Comparison of ENCODE assay signal across 15 mouse cellular contexts in the genomic region with DNA sequence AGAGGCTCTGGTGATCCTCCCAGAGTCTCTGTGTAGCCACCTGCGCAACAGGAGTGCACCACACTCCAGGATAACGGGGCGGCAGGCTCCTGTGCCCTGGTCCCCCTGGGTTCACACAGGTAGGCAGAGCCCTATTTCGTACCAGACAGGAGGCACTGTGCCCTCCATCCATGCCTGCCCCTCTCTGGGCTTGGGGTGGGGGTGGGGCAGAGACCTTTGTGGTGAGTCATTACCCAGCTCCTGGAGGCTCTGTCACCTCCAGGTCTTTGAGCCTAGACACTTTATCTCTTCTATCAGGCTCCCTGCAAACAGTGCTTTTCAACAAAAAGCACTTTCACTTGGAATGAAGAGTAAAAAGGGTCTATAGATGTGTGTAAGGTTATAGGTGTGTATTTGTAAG. TPM values are rescaled to one million over a fixed set of nuclear protein-coding genes. Genes with fewer than 3 reads are reported as not detected.
A peak's percentile ranks its signal among the peaks of the same experiment; 100 is the strongest.
DNase-seq lines count a peak whose midpoint lies in the region; ATAC-seq and TF ChIP-seq lines count a peak whose summit lies in the region.
"Had no signal": no experiment of that assay in that cellular context is flagged by ENCODE, and none has a peak within 500 bp of the region (broad histone marks: within the 10 kb centered on the region; RNA-seq: fewer than 3 reads in every experiment).

No protein-coding gene starts in this region.

- H3K36me3 ChIP-seq in heart, embryonic 11.5 days (ENCODE audit: control insufficient read depth, insufficient read depth, low read length), result no peaks in the 10 kb centered on the region
- H3K36me3 ChIP-seq in liver, embryonic 11.5 days (ENCODE audit: control insufficient read depth, insufficient read depth, low read length), result no peaks in the 10 kb centered on the region
- H3K36me3 ChIP-seq in intestine, postnatal 0 days (ENCODE audit: control insufficient read depth, insufficient read depth), result no peaks in the 10 kb centered on the region
- H3K36me3 ChIP-seq in small intestine, adult 2 months (ENCODE audit: control insufficient read depth, insufficient read depth, low read length), result peaks cover 9% of the 10 kb centered on the region
- H3K36me3 ChIP-seq: limb, embryonic 13.5 days had no signal

- peak overlapping the region; percentile 37 for H3K4me2 ChIP-seq in heart, embryonic 11.5 days
- H3K4me2 ChIP-seq in liver, embryonic 11.5 days, result peak overlapping the region; percentile 43
- H3K4me2 ChIP-seq in intestine, postnatal 0 days (replicated peaks; ENCODE audit: low read depth), result peak overlapping the region; percentile 49

- no peak overlapping the region for H3K27ac ChIP-seq in heart, embryonic 11.5 days (ENCODE audit: low read depth, low read length)
- no peak overlapping the region for H3K27ac ChIP-seq in liver, embryonic 11.5 days (ENCODE audit: low read depth, low read length)
- H3K27ac ChIP-seq in intestine, postnatal 0 days (ENCODE audit: low read depth, low read length), result no peak overlapping the region
- no peak overlapping the region for H3K27ac ChIP-seq in small intestine, adult 2 months (ENCODE audit: insufficient read depth, low read depth, low read length)
- H3K27ac ChIP-seq: limb, embryonic 13.5 days had no signal

- ATAC-seq in heart, embryonic 11.5 days (replicated peaks; ENCODE audit: insufficient number of reproducible peaks, low FRiP score, low TSS enrichment), result no peak
- ATAC-seq in liver, embryonic 11.5 days (replicated peaks; ENCODE audit: low FRiP score), result no peak
- ATAC-seq in intestine, postnatal 0 days, result no peak

- H3K9me3 ChIP-seq in heart, embryonic 11.5 days (replicated peaks; ENCODE audit: control insufficient read depth, low read length), result no peaks in the 10 kb centered on the region
- H3K9me3 ChIP-seq in liver, embryonic 11.5 days (ENCODE audit: control insufficient read depth, low read length), result no peaks in the 10 kb centered on the region
- H3K9me3 ChIP-seq in intestine, postnatal 0 days (ENCODE audit: control insufficient read depth), result no peaks in the 10 kb centered on the region
- H3K9me3 ChIP-seq: limb, embryonic 13.5 days had no signal

- 12% methylated on average over 4 of the region's 4 CpGs for WGBS in heart, embryonic 11.5 days (ENCODE audit: insufficient replicate concordance)
- 27% methylated on average over 4 of the region's 4 CpGs for WGBS in liver, embryonic 11.5 days
- WGBS in intestine, postnatal 0 days, result 23% methylated on average over 4 of the region's 4 CpGs
- WGBS in small intestine, adult 2 months, result 42% methylated on average over 4 of the region's 4 CpGs

- no peak for TF ChIP-seq CTCF in intestine, postnatal 0 days (IDR thresholded peaks at IDR 0.05; ENCODE audit: low read depth)
- TF ChIP-seq CTCF in small intestine, adult 2 months (IDR thresholded peaks at IDR 0.05; ENCODE audit: extremely low read depth, insufficient read length, insufficient replicate concordance, low read depth, low read length), result no peak

- intact Hi-C loops in heart, postnatal 14 days (cut with DNase I), result no loop called here

- peaks cover 8% of the 10 kb centered on the region for H3K4me1 ChIP-seq in heart, embryonic 11.5 days (ENCODE audit: control insufficient read depth, insufficient read depth, low read length)
- H3K4me1 ChIP-seq in liver, embryonic 11.5 days (replicated peaks; ENCODE audit: control insufficient read depth, insufficient read depth, low read length), result peaks cover 17% of the 10 kb centered on the region
- 0 out of 2 replicates have a peak, but pooled peaks cover 6% of the 10 kb centered on the region for H3K4me1 ChIP-seq in intestine, postnatal 0 days (replicated peaks; ENCODE audit: control insufficient read depth, insufficient read depth, low read length)
- peaks cover 3% of the 10 kb centered on the region for H3K4me1 ChIP-seq in small intestine, adult 2 months (ENCODE audit: control insufficient read depth, insufficient read depth, insufficient read length, low read length)

- no peak overlapping the region; the same call in 1 of the 2 replicates for H3K9ac ChIP-seq in heart, embryonic 11.5 days (ENCODE audit: low read depth, low read length)
- peak overlapping the region; percentile 35; the same call in 1 of the 2 replicates for H3K9ac ChIP-seq in liver, embryonic 11.5 days (ENCODE audit: low read depth, low read length)
- no peak overlapping the region for H3K9ac ChIP-seq in intestine, postnatal 0 days (ENCODE audit: low read depth, low read length)
- H3K9ac ChIP-seq: limb, embryonic 13.5 days had no signal

- 0 out of 2 replicates have a peak, but pooled peaks cover 2% of the 10 kb centered on the region for H3K27me3 ChIP-seq in heart, embryonic 11.5 days (ENCODE audit: control insufficient read depth, insufficient read depth, low read length)
- no peaks in the 10 kb centered on the region for H3K27me3 ChIP-seq in liver, embryonic 11.5 days (replicated peaks; ENCODE audit: control insufficient read depth, insufficient read depth, low read length)
- no peaks in the 10 kb centered on the region for H3K27me3 ChIP-seq in intestine, postnatal 0 days (replicated peaks; ENCODE audit: control insufficient read depth, insufficient read depth, low read length)
- H3K27me3 ChIP-seq in small intestine, adult 2 months (ENCODE audit: control insufficient read depth, insufficient read depth, low read length), result no peaks in the 10 kb centered on the region

- no peak for DNase-seq in heart, postnatal 14 days
- no peak for DNase-seq in liver, embryonic 11.5 days (ENCODE audit: low spot score)
- DNase-seq in liver, result no peak
- DNase-seq in cerebellum, adult 18-20 months, result no peak
- no peak for DNase-seq in urinary bladder, postnatal 4 days (ENCODE audit: low spot score in 2 of 2)
- DNase-seq: adrenal gland, adult 8-10 months; cerebellum, adult 9-11 months; lung, postnatal 36 days; midbrain, embryonic 14.5 days; right cerebral cortex, postnatal 25 days had no signal

- no peak overlapping the region for H3K4me3 ChIP-seq in heart, embryonic 11.5 days (ENCODE audit: low read depth, low read length)
- H3K4me3 ChIP-seq in liver, embryonic 11.5 days (ENCODE audit: low read depth, low read length), result peak overlapping the region; percentile 11; the same call in 1 of the 2 replicates
- no peak overlapping the region; the same call in 1 of the 2 replicates for H3K4me3 ChIP-seq in intestine, postnatal 0 days (ENCODE audit: low read depth, low read length)
- H3K4me3 ChIP-seq in small intestine, adult 2 months (ENCODE audit: low read depth, low read length), result peak overlapping the region; percentile 53
- H3K4me3 ChIP-seq: limb, embryonic 13.5 days had no signal

- TF ChIP-seq POLR2A in small intestine, adult 2 months (IDR thresholded peaks at IDR 0.05; ENCODE audit: low read depth, low read length), result no peak

RNA-seq across cellular contexts. Expression of a gene that starts 7.4 kb away (rescaled TPM):
- 0.42 and 0.44 TPM in 2 replicates for polyA plus RNA-seq in heart, embryonic 11.5 days (2014; fragmentation: Nextera tagmentation; extraction: Ambion mirVana)
- total RNA-seq in heart, postnatal 14 days (2021), result not detected
- polyA plus RNA-seq in liver, embryonic 11.5 days (2014; fragmentation: Nextera tagmentation; extraction: Ambion mirVana), result 4.2 and 4.9 TPM in 2 replicates
- 131 and 132 TPM in 2 replicates for polyA plus RNA-seq in intestine, postnatal 0 days (2015; fragmentation: Nextera tagmentation; extraction: Ambion mirVana)
- polyA plus RNA-seq in small intestine, adult 2 months (2012; rRNA removed), result 454 and 722 TPM in 2 replicates

RNA-seq across cellular contexts. Expression of a gene that starts 8.7 kb away (rescaled TPM):
- 0.66 and 1.0 TPM in 2 replicates for polyA plus RNA-seq in heart, embryonic 11.5 days (2014; fragmentation: Nextera tagmentation; extraction: Ambion mirVana)
- total RNA-seq in heart, postnatal 14 days (2021), result 1 to 10 TPM; 1.3 to 1.5 TPM
- polyA plus RNA-seq in liver, embryonic 11.5 days (2014; fragmentation: Nextera tagmentation; extraction: Ambion mirVana), result 0.48 and 0.52 TPM in 2 replicates
- polyA plus RNA-seq in intestine, postnatal 0 days (2015; fragmentation: Nextera tagmentation; extraction: Ambion mirVana), result 1.2 and 1.8 TPM in 2 replicates
- polyA plus RNA-seq in small intestine, adult 2 months (2012; rRNA removed), result 1.8 and 1.9 TPM in 2 replicates
- total RNA-seq: hematopoietic stem cell, adult 5-6 weeks had no signal

RNA-seq across cellular contexts. Expression of a gene that starts 20.3 kb away (rescaled TPM):
- polyA plus RNA-seq in heart, embryonic 11.5 days (2014; fragmentation: Nextera tagmentation; extraction: Ambion mirVana), result 2.8 and 5.0 TPM in 2 replicates
- total RNA-seq in heart, postnatal 14 days (2021), result 10 to 100 TPM in 1 of 2 experiments, 1 to 10 TPM in 1; 8.3 to 10.7 TPM
- polyA plus RNA-seq in liver, embryonic 11.5 days (2014; fragmentation: Nextera tagmentation; extraction: Ambion mirVana), result 0.52 and 1.2 TPM in 2 replicates
- 4.0 and 4.9 TPM in 2 replicates for polyA plus RNA-seq in intestine, postnatal 0 days (2015; fragmentation: Nextera tagmentation; extraction: Ambion mirVana)
- polyA plus RNA-seq in small intestine, adult 2 months (2012; rRNA removed), result 17.9 and 27.0 TPM in 2 replicates

RNA-seq across cellular contexts. Expression of a gene that starts 51.1 kb away (rescaled TPM):
- polyA plus RNA-seq in heart, embryonic 11.5 days (2014; fragmentation: Nextera tagmentation; extraction: Ambion mirVana), result 30.5 and 35.2 TPM in 2 replicates
- total RNA-seq in heart, postnatal 14 days (2021), result 10 to 100 TPM; 43.8 to 45.5 TPM
- 44.5 and 48.8 TPM in 2 replicates for polyA plus RNA-seq in liver, embryonic 11.5 days (2014; fragmentation: Nextera tagmentation; extraction: Ambion mirVana)
- polyA plus RNA-seq in intestine, postnatal 0 days (2015; fragmentation: Nextera tagmentation; extraction: Ambion mirVana), result 80.9 and 84.6 TPM in 2 replicates
- 111 and 261 TPM in 2 replicates for polyA plus RNA-seq in small intestine, adult 2 months (2012; rRNA removed)

RNA-seq across cellular contexts. Expression of a gene that starts 51.5 kb away (rescaled TPM):
- polyA plus RNA-seq in heart, embryonic 11.5 days (2014; fragmentation: Nextera tagmentation; extraction: Ambion mirVana), result 121 and 141 TPM in 2 replicates
- 10 to 100 TPM; 56.0 to 68.3 TPM for total RNA-seq in heart, postnatal 14 days (2021)
- 272 and 328 TPM in 2 replicates for polyA plus RNA-seq in liver, embryonic 11.5 days (2014; fragmentation: Nextera tagmentation; extraction: Ambion mirVana)
- polyA plus RNA-seq in intestine, postnatal 0 days (2015; fragmentation: Nextera tagmentation; extraction: Ambion mirVana), result 62.6 and 63.3 TPM in 2 replicates
- polyA plus RNA-seq in small intestine, adult 2 months (2012; rRNA removed), result 5.2 and 7.4 TPM in 2 replicates

Comparison
In these comparisons a context has a peak if more than half of its experiments do, and no peak if none do; other contexts are left out.
1. H3K4me3 ChIP-seq: peak in liver, embryonic 11.5 days (single experiment) and small intestine, adult 2 months (single experiment); none in heart, embryonic 11.5 days (single experiment) and intestine, postnatal 0 days (single experiment).
2. RNA of a gene that starts 7.4 kb away (polyA plus RNA-seq): 454 to 722 TPM in small intestine, adult 2 months and 131 to 132 TPM in intestine, postnatal 0 days; 4.2 to 4.9 TPM in liver, embryonic 11.5 days and 0.42 to 0.44 TPM in heart, embryonic 11.5 days; every median in the first group is over 10 times any median in the second.
3. Peak in every context shown above with its lines, with median percentiles within 50 percentile points of each other: H3K4me2 ChIP-seq.